Mouse (Mus musculus) neural tube, postnatal 0 days (tissue): Measurements from ENCODE around the gene H2al1e. TPM values are rescaled to one million over a fixed set of nuclear protein-coding genes. Genes with fewer than 3 reads are reported as not detected.

ENCODE experiments used
- polyA plus RNA-seq: library from polyadenylated mRNA; unstranded; fragments of >200 nt; fragmentation: Nextera tagmentation; extraction: Ambion mirVana; gene quantifications from 2 replicates; pipeline ENCODE4 v1.2.1, GENCODE M21; 2015

H2al1e gene
- polyA plus RNA-seq: not detected in 2 replicates

GRCm38 (mm10) chrX:11311634-11312033 is at the start of gene H2al1e:
TSS of gene H2al1e (plus strand) at chrX:11311934.

DNA sequence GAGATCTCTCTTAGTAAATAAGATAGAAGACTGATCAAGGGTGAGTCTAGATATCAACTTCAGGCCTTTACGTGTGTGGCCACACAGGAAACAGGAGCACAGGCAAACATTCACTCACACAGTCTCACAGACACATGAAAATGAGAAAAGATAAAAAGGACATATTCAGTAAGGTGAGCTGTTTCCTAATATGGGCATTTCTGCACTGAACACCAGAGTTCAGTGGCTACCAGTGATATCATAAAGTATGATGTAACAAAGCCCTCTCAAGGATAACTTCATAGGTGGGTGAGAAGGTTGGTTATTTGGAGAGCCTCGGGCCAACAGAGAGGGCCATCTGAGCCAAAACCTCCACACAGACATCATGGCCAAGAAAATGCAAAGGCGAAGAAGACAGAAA is 12.8 kb upstream of the H2al1e start, which contains the start of gene H2al1a:
H2al1a (plus strand) TSS at position 301 of the 400 bp plus-strand sequence.

GRCm38 (mm10) chrX:11302132-11302531 is 9.6 kb upstream of the H2al1e start, which contains the start of gene H2al1b:
TSS of gene H2al1b (plus strand) at chrX:11302432.

DNA sequence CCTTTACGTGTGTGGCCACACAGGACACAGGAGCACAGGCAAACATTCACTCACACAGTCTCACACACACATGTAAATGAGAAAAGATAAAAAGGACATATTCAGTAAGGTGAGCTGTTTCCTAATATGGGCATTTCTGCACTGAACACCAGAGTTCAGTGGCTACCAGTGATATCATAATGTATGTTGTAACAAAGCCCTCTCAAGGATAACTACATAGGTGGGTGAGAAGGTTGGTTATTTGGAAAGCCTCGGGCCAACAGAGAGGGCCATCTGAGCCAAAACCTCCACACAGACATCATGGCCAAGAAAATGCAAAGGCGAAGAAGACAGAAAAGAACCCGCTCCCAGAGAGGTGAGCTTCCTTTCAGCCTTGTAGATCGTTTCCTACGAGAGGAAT is 6.4 kb upstream of the H2al1e start, which contains the start of gene H2al1c:
H2al1c (plus strand) TSS at position 301 of the 400 bp plus-strand sequence.

GRCm38 (mm10) chrX:11308524-11308923 is 3.2 kb upstream of the H2al1e start, which contains the start of gene H2al1d:
TSS of gene H2al1d (plus strand) at chrX:11308824.

GRCm38 (mm10) chrX:11314858-11315257 is 3.1 kb downstream of the H2al1e start, which contains the start of gene H2al1f:
TSS of gene H2al1f (plus strand) at chrX:11315158.

GRCm38 (mm10) chrX:11317956-11318355 is 6.2 kb downstream of the H2al1e start, which contains the start of gene H2al1g:
TSS of gene H2al1g (plus strand) at chrX:11318256.

DNA sequence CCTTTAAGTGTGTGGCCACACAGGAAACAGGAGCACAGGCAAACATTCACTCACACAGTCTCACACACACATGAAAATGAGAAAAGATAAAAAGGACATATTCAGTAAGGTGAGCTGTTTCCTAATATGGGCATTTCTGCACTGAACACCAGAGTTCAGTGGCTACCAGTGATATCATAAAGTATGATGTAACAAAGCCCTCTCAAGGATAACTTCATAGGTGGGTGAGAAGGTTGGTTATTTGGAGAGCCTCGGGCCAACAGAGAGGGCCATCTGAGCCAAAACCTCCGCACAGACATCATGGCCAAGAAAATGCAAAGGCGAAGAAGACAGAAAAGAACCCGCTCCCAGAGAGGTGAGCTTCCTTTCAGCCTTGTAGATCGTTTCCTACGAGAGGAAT is 9.5 kb downstream of the H2al1e start, which contains the start of gene H2al1h:
H2al1h (plus strand) TSS at position 301 of the 400 bp plus-strand sequence.

GRCm38 (mm10) chrX:11324359-11324758 is 12.6 kb downstream of the H2al1e start, which contains the start of gene H2al1i:
TSS of gene H2al1i (plus strand) at chrX:11324659.

DNA sequence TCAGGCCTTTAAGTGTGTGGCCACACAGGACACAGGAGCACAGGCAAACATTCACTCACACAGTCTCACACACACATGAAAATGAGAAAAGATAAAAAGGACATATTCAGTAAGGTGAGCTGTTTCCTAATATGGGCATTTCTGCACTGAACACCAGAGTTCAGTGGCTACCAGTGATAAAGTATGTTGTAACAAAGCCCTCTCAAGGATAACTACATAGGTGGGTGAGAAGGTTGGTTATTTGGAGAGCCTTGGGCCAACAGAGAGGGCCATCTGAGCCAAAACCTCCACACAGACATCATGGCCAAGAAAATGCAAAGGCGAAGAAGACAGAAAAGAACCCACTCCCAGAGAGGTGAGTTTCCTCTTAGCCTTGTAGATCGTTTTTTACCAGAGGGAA is 15.8 kb downstream of the H2al1e start, which contains the start of gene H2al1j:
H2al1j (plus strand) TSS at position 301 of the 400 bp plus-strand sequence.

Other genes with a start within 250 kb of the H2al1e start
- gene H2al1a, start 12.7 kb upstream of the H2al1e start, polyA plus RNA-seq: not detected in 2 replicates
- not detected in 2 replicates for gene H2al1b, start 9.5 kb upstream of the H2al1e start, polyA plus RNA-seq
- not detected in 2 replicates for gene H2al1c, start 6.3 kb upstream of the H2al1e start, polyA plus RNA-seq
- not detected in 2 replicates for gene H2al1d, start 3.1 kb upstream of the H2al1e start, polyA plus RNA-seq
- not detected in 2 replicates for gene H2al1f, start 3.2 kb downstream of the H2al1e start, polyA plus RNA-seq
- not detected in 2 replicates for gene H2al1g, start 6.3 kb downstream of the H2al1e start, polyA plus RNA-seq
- gene H2al1h, start 9.6 kb downstream of the H2al1e start, polyA plus RNA-seq: not detected in 2 replicates
- not detected in 2 replicates for gene H2al1i, start 12.7 kb downstream of the H2al1e start, polyA plus RNA-seq
- gene H2al1j, start 15.9 kb downstream of the H2al1e start, polyA plus RNA-seq: not detected in 2 replicates